Mouse (Mus musculus): ENCODE measurements at regions not wholly inside any gene's neighbourhood (a gene's known extent, or its start where the extent isn't known, plus 50 kb on each side); places are given as distances from the start of the nearest gene placed in this dataset.

DNA sequence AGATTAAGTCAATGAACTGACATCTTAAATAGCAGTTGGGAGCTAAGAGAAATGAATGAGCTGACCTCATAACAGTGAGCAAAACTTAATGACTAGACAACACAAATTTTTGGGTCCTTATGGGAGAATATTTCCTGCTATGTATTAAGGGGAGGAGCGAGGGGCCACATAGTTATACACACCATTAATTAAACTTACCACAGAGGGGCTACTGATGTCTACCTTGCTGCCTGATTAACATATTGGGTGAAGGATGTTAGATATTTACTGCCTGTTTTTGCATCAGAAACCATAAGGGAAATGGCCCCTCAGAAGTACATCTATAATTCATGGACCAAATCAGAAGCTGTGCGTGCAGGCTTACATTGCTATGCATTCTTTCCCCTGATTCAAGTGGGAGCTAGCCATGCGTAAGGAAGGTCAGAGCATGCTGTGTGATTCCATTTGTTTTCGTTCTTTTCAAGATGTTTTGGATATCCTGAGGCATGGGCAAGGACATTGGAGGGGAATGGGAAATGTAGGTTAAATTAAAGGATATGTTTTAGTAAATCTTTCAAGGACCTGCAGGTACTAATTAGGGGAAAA lies 437.9 kb downstream of the Flrt2 start:
- no peak overlapping the region for H3K27ac ChIP-seq (ENCODE audit: control insufficient read depth, insufficient read depth, low read depth, low read length)
- H3K4me3 ChIP-seq (ENCODE audit: control insufficient read depth, low read depth, low read length) = no peak overlapping the region
- TF ChIP-seq CTCF (IDR thresholded peaks at IDR 0.05; ENCODE audit: control insufficient read depth, insufficient read depth, insufficient replicate concordance, low read depth, low read length) (no peak), POLR2A (IDR thresholded peaks at IDR 0.05; ENCODE audit: control insufficient read depth, low read depth, low read length) (no peak)
- H3K4me1 ChIP-seq (ENCODE audit: control insufficient read depth, insufficient read depth, low read length) = no peaks in the 10 kb centered on the region
- no peaks in the 10 kb centered on the region for H3K36me3 ChIP-seq (ENCODE audit: control insufficient read depth, insufficient read depth, low read length)
- H3K27me3 ChIP-seq (ENCODE audit: control insufficient read depth, insufficient read depth, low read length) = no peaks in the 10 kb centered on the region

DNA sequence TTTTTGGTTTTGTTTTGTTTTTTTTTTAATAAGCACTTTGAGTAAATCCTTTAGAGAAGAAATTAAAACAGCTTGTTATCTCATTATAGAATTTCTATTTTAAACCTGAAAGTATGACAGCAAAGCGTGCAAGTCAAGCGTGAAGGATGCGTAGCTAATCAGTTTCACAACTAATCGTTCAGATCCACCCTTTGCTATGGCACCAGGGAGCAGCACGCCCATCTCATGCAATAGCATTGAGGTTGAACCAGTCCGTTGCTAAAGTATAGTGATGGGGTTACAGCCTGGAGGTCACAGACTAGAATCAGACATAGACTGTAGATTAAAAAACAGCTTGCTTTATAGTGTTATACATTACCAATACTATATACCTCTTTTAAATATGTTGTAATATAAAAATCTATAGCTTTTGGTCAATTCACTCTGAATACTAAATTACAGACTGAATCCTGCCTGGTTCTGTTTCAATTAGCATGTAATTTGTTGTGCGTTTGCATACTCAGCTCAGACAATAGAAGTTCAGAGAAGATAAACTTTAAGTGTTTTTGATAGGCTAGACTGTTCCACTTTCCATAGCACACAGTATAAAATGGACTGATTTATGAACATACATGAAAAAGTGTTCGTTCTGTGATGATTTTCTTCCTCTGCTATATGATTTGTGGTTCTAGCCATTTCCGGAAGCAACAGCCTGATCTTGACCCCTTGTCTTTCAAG lies 438.9 kb downstream of the Flrt2 start:
- no peak for TF ChIP-seq CTCF (IDR thresholded peaks at IDR 0.05; ENCODE audit: control insufficient read depth, insufficient read depth, insufficient replicate concordance, low read depth, low read length)
- TF ChIP-seq POLR2A (IDR thresholded peaks at IDR 0.05; ENCODE audit: control insufficient read depth, low read depth, low read length) = no peak
- no peaks in the 10 kb centered on the region for H3K27me3 ChIP-seq (ENCODE audit: control insufficient read depth, insufficient read depth, low read length)
- no peaks in the 10 kb centered on the region for H3K36me3 ChIP-seq (ENCODE audit: control insufficient read depth, insufficient read depth, low read length)
- no peak overlapping the region for H3K4me3 ChIP-seq (ENCODE audit: control insufficient read depth, low read depth, low read length)
- H3K27ac ChIP-seq (ENCODE audit: control insufficient read depth, insufficient read depth, low read depth, low read length) = no peak overlapping the region
- H3K4me1 ChIP-seq (ENCODE audit: control insufficient read depth, insufficient read depth, low read length) = no peaks in the 10 kb centered on the region

DNA sequence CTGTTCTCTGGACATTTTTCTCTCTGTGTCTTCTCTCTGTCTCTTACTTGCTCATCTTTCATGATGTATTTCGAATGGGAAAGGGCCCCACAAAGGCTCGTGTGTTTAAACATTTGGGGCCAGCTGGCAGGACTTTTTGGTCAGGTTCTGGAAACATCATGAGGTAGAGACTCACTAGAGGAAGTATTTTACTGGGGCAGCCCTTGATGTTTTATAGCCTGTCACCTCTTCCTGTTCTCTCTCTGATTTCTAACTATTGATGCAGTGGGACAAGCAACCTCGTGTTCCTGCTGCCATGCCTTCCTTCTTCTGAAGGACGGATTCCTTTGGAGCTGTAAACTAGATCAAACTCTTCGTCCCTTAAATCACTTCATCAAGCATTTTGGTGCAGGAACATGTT lies 442.1 kb downstream of the Flrt2 start:
- H3K27me3 ChIP-seq (ENCODE audit: control insufficient read depth, insufficient read depth, low read length) = no peaks in the 10 kb centered on the region
- no peaks in the 10 kb centered on the region for H3K4me1 ChIP-seq (ENCODE audit: control insufficient read depth, insufficient read depth, low read length)
- no peak overlapping the region for H3K4me3 ChIP-seq (ENCODE audit: control insufficient read depth, low read depth, low read length)
- TF ChIP-seq CTCF (IDR thresholded peaks at IDR 0.05; ENCODE audit: control insufficient read depth, insufficient read depth, insufficient replicate concordance, low read depth, low read length) (no peak), POLR2A (IDR thresholded peaks at IDR 0.05; ENCODE audit: control insufficient read depth, low read depth, low read length) (no peak)
- no peaks in the 10 kb centered on the region for H3K36me3 ChIP-seq (ENCODE audit: control insufficient read depth, insufficient read depth, low read length)
- H3K27ac ChIP-seq (ENCODE audit: control insufficient read depth, insufficient read depth, low read depth, low read length) = no peak overlapping the region

DNA sequence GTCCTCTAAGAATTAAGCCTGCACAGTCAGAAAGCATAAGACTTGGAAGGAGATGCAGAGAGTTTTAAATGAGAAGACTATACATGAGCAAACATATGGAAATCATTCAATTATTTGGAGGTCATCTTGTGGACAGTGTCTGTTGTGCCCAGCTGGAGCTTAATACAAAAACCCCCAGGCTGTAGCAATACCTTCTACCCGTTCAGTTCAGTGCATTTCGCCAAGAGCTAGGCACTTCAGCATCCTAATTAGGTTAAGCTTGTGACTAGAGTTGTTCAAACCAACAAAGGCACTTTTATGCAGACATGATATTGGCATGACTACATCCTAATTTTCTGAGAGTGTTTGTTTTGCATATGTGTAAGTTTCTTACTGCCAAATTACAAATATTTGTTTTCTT lies 449.7 kb downstream of the Flrt2 start:
- Histone ChIP-seq H3K4me1 (ENCODE audit: control insufficient read depth, insufficient read depth, low read length) (no peaks in the 10 kb centered on the region), H3K27ac (ENCODE audit: control insufficient read depth, insufficient read depth, low read depth, low read length) (no peak overlapping the region), H3K27me3 (ENCODE audit: control insufficient read depth, insufficient read depth, low read length) (no peaks in the 10 kb centered on the region), H3K36me3 (ENCODE audit: control insufficient read depth, insufficient read depth, low read length) (no peaks in the 10 kb centered on the region), H3K4me3 (ENCODE audit: control insufficient read depth, low read depth, low read length) (no peak overlapping the region)
- no peak for TF ChIP-seq CTCF (IDR thresholded peaks at IDR 0.05; ENCODE audit: control insufficient read depth, insufficient read depth, insufficient replicate concordance, low read depth, low read length)
- TF ChIP-seq POLR2A (IDR thresholded peaks at IDR 0.05; ENCODE audit: control insufficient read depth, low read depth, low read length) = no peak

DNA sequence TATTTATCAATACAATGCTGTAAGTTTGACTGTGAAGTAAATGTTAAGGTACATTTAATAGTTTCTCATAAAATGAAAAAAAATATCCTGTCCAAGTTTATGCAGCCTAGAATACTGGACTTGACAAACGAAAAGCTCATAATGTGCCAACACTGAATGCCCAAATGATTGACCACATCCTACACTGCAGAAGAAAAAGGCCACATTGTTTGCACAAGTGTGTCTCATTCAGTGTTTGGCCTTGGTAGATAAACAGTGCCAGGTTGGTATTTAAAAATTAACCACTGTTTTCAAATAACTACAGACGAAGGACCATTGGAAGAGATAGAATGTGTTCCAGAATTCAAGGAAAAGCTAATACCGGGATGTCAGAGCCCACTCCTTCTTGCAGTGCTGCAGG lies 462.1 kb downstream of the Flrt2 start:
- TF ChIP-seq CTCF (IDR thresholded peaks at IDR 0.05; ENCODE audit: control insufficient read depth, insufficient read depth, insufficient replicate concordance, low read depth, low read length) = no peak
- TF ChIP-seq POLR2A (IDR thresholded peaks at IDR 0.05; ENCODE audit: control insufficient read depth, low read depth, low read length) = no peak
- no peaks in the 10 kb centered on the region for H3K4me1 ChIP-seq (ENCODE audit: control insufficient read depth, insufficient read depth, low read length)
- no peak overlapping the region for H3K27ac ChIP-seq (ENCODE audit: control insufficient read depth, insufficient read depth, low read depth, low read length)

DNA sequence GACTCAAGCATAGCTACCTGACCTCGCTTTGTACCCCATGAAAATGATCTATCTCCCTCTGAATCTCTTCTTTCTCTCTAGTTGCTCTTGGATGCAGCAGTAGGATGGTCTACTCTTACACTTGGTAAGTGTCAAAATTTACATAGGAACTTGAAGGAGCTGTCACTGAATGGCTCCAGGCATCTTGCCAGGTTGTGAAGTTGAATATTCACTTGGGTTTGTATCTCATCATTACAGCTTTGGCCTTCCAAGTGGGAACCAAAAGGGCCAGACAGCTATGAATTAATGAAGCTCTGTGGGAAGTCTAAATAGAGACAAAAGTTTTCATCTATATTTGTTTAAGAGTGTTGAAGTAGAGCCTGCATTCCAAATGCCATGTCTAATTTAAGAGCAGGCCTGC lies 475.5 kb downstream of the Flrt2 start:
- H3K4me1 ChIP-seq (ENCODE audit: control insufficient read depth, insufficient read depth, low read length) = no peaks in the 10 kb centered on the region
- no peaks in the 10 kb centered on the region for H3K36me3 ChIP-seq (ENCODE audit: control insufficient read depth, insufficient read depth, low read length)
- TF ChIP-seq CTCF (IDR thresholded peaks at IDR 0.05; ENCODE audit: control insufficient read depth, insufficient read depth, insufficient replicate concordance, low read depth, low read length) (no peak), POLR2A (IDR thresholded peaks at IDR 0.05; ENCODE audit: control insufficient read depth, low read depth, low read length) (no peak)
- H3K27me3 ChIP-seq (ENCODE audit: control insufficient read depth, insufficient read depth, low read length) = no peaks in the 10 kb centered on the region
- H3K27ac ChIP-seq (ENCODE audit: control insufficient read depth, insufficient read depth, low read depth, low read length) = no peak overlapping the region
- H3K4me3 ChIP-seq (ENCODE audit: control insufficient read depth, low read depth, low read length) = no peak overlapping the region

More for the DNA sequence above, 462.1 kb downstream of the Flrt2 start:
- H3K27me3 ChIP-seq (ENCODE audit: control insufficient read depth, insufficient read depth, low read length) = no peaks in the 10 kb centered on the region
- no peaks in the 10 kb centered on the region for H3K36me3 ChIP-seq (ENCODE audit: control insufficient read depth, insufficient read depth, low read length)
- H3K4me3 ChIP-seq (ENCODE audit: control insufficient read depth, low read depth, low read length) = no peak overlapping the region

DNA sequence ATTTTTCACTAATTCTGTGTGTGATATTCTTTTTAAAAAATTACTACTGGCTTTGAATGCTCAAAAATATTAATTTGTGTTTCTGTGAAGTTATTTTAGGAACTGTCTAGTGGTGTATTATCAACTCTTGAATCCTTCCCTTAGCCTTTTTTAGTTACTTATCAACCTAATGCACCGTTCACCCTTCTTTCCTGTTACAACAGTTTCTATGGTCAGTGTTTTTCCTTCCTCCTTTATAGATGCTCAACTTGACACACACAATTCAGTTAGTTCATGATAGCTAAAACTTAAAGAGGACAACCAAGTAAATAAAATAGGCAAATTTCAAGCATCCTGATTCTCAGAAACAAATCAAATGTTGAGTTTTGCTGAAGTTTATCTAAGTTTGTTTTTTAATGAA lies 506.9 kb downstream of the Flrt2 start:
- Histone ChIP-seq H3K4me3 (ENCODE audit: control insufficient read depth, low read depth, low read length) (no peak overlapping the region), H3K4me1 (ENCODE audit: control insufficient read depth, insufficient read depth, low read length) (no peaks in the 10 kb centered on the region), H3K27me3 (ENCODE audit: control insufficient read depth, insufficient read depth, low read length) (no peaks in the 10 kb centered on the region), H3K36me3 (ENCODE audit: control insufficient read depth, insufficient read depth, low read length) (no peaks in the 10 kb centered on the region), H3K27ac (ENCODE audit: control insufficient read depth, insufficient read depth, low read depth, low read length) (no peak overlapping the region)
- TF ChIP-seq POLR2A (IDR thresholded peaks at IDR 0.05; ENCODE audit: control insufficient read depth, low read depth, low read length) = no peak
- no peak for TF ChIP-seq CTCF (IDR thresholded peaks at IDR 0.05; ENCODE audit: control insufficient read depth, insufficient read depth, insufficient replicate concordance, low read depth, low read length)

Measured in testis, adult 2 months (tissue).